Mouse (Mus musculus): ENCODE results near the gene Trappc10. TPM values are rescaled to one million over a fixed set of nuclear protein-coding genes. Genes with fewer than 3 reads are reported as not detected.

The Trappc10 gene
- polyA plus RNA-seq, 1 experiment from 2014 or later = 17.0 TPM

- Histone ChIP-seq H3K9me3 (no peaks in the 10 kb centered on the region), H3K4me2 (no peak overlapping the region), H3K27ac (no peak overlapping the region), H3K4me1 (replicated peaks) (peaks cover 9% of the 10 kb centered on the region), H3K4me3 (replicated peaks) (no peak overlapping the region), H3K27me3 (no peaks in the 10 kb centered on the region), H3K36me3 (peaks cover 47% of the 10 kb centered on the region), H3K9ac (replicated peaks) (no peak overlapping the region)
- no peak; the same call in 1 of the 2 replicates for ATAC-seq (ENCODE audit: insufficient number of reproducible peaks, insufficient read depth, low FRiP score, low TSS enrichment, low read depth)
- WGBS = 88% methylated on average over 16 of the region's 16 CpGs
Measured at GRCm38 (mm10) chr10:78160369-78161095, 83.9 kb downstream of the Trappc10 start.

- no peak overlapping the region for H3K9ac ChIP-seq (replicated peaks)
- H3K4me1 ChIP-seq (replicated peaks) = peaks cover 9% of the 10 kb centered on the region
- H3K4me2 ChIP-seq = peak overlapping the region; percentile 51
- peak; percentile 57 for ATAC-seq (ENCODE audit: insufficient number of reproducible peaks, insufficient read depth, low FRiP score, low TSS enrichment, low read depth)
- 0 out of 2 replicates have a peak overlapping the region, but pooled peaks have one; percentile 13 for H3K27ac ChIP-seq
- under 1% methylated on average over 7 of the region's 7 CpGs for WGBS
- peak overlapping the region; percentile 20 for H3K4me3 ChIP-seq (replicated peaks)
- peaks cover 41% of the 10 kb centered on the region for H3K36me3 ChIP-seq
- H3K9me3 ChIP-seq = no peaks in the 10 kb centered on the region
- no peaks in the 10 kb centered on the region for H3K27me3 ChIP-seq
Measured at GRCm38 (mm10) chr10:78159906-78160305, 84.5 kb downstream of the Trappc10 start.

GRCm38 (mm10) chr10:78159252-78159878, 85.1 kb downstream of the Trappc10 start:
- Histone ChIP-seq H3K4me3 (replicated peaks) (peak overlapping the region; percentile 20), H3K4me2 (peak overlapping the region; percentile 51), H3K4me1 (replicated peaks) (peaks cover 9% of the 10 kb centered on the region), H3K9me3 (no peaks in the 10 kb centered on the region), H3K9ac (replicated peaks) (no peak overlapping the region), H3K36me3 (peaks cover 35% of the 10 kb centered on the region), H3K27ac (peak overlapping the region; percentile 13; the same call in 1 of the 2 replicates), H3K27me3 (no peaks in the 10 kb centered on the region)
- WGBS = 13% methylated on average over 17 of the region's 17 CpGs
- no peak for ATAC-seq (ENCODE audit: insufficient number of reproducible peaks, insufficient read depth, low FRiP score, low TSS enrichment, low read depth)

GRCm38 (mm10) chr10:78158041-78158440, 86.4 kb downstream of the Trappc10 start:
- Histone ChIP-seq H3K4me2 (no peak overlapping the region), H3K27ac (no peak overlapping the region), H3K9ac (replicated peaks) (no peak overlapping the region), H3K27me3 (no peaks in the 10 kb centered on the region; the same call in 1 of the 2 replicates), H3K4me1 (replicated peaks) (peaks cover 9% of the 10 kb centered on the region), H3K9me3 (no peaks in the 10 kb centered on the region), H3K4me3 (replicated peaks) (no peak overlapping the region), H3K36me3 (peaks cover 26% of the 10 kb centered on the region)
- WGBS = 91% methylated on average over 15 of the region's 15 CpGs
- ATAC-seq (ENCODE audit: insufficient number of reproducible peaks, insufficient read depth, low FRiP score, low TSS enrichment, low read depth) = no peak

- H3K4me1 ChIP-seq (replicated peaks) = peaks cover 9% of the 10 kb centered on the region
- no peak for ATAC-seq (ENCODE audit: insufficient number of reproducible peaks, insufficient read depth, low FRiP score, low TSS enrichment, low read depth)
- no peak overlapping the region for H3K4me2 ChIP-seq
- no peak overlapping the region for H3K4me3 ChIP-seq (replicated peaks)
- H3K36me3 ChIP-seq = peaks cover 15% of the 10 kb centered on the region
- no peak overlapping the region for H3K27ac ChIP-seq
- H3K9ac ChIP-seq (replicated peaks) = no peak overlapping the region
- no peaks in the 10 kb centered on the region for H3K9me3 ChIP-seq
- H3K27me3 ChIP-seq = no peaks in the 10 kb centered on the region; the same call in 1 of the 2 replicates
- 79% methylated on average over 6 of the region's 6 CpGs for WGBS
Measured at GRCm38 (mm10) chr10:78156926-78157325, 87.5 kb downstream of the Trappc10 start.

GRCm38 (mm10) chr10:78148834-78149766, 95.3 kb downstream of the Trappc10 start:
- WGBS = 66% methylated on average over 10 of the region's 10 CpGs
- Histone ChIP-seq H3K4me1 (replicated peaks) (no peaks in the 10 kb centered on the region), H3K4me3 (replicated peaks) (no peak overlapping the region), H3K4me2 (no peak overlapping the region), H3K27ac (no peak overlapping the region), H3K9me3 (no peaks in the 10 kb centered on the region), H3K36me3 (no peaks in the 10 kb centered on the region), H3K27me3 (no peaks in the 10 kb centered on the region; the same call in 1 of the 2 replicates), H3K9ac (replicated peaks) (no peak overlapping the region)
- ATAC-seq (ENCODE audit: insufficient number of reproducible peaks, insufficient read depth, low FRiP score, low TSS enrichment, low read depth) = no peak

GRCm38 (mm10) chr10:78147908-78148441, 96.5 kb downstream of the Trappc10 start:
- H3K9me3 ChIP-seq = no peaks in the 10 kb centered on the region
- no peaks in the 10 kb centered on the region for H3K27me3 ChIP-seq
- no peak overlapping the region for H3K27ac ChIP-seq
- H3K9ac ChIP-seq (replicated peaks) = no peak overlapping the region
- 76% methylated on average over 4 of the region's 4 CpGs for WGBS
- H3K4me3 ChIP-seq (replicated peaks) = no peak overlapping the region
- H3K4me2 ChIP-seq = no peak overlapping the region
- no peaks in the 10 kb centered on the region for H3K36me3 ChIP-seq
- H3K4me1 ChIP-seq (replicated peaks) = no peaks in the 10 kb centered on the region
- no peak for ATAC-seq (ENCODE audit: insufficient number of reproducible peaks, insufficient read depth, low FRiP score, low TSS enrichment, low read depth)

- Histone ChIP-seq H3K4me2 (no peak overlapping the region), H3K9ac (replicated peaks) (no peak overlapping the region), H3K9me3 (no peaks in the 10 kb centered on the region), H3K27ac (no peak overlapping the region), H3K4me1 (replicated peaks) (0 out of 2 replicates have a peak, but pooled peaks cover 5% of the 10 kb centered on the region), H3K4me3 (replicated peaks) (no peak overlapping the region), H3K36me3 (no peaks in the 10 kb centered on the region), H3K27me3 (no peaks in the 10 kb centered on the region)
- WGBS = 39% methylated on average over 8 of the region's 8 CpGs
- ATAC-seq (ENCODE audit: insufficient number of reproducible peaks, insufficient read depth, low FRiP score, low TSS enrichment, low read depth) = no peak
Measured at GRCm38 (mm10) chr10:78143727-78144505, 100.5 kb downstream of the Trappc10 start.

- WGBS = 74% methylated on average over 3 of the region's 3 CpGs
- H3K9ac ChIP-seq (replicated peaks) = no peak overlapping the region
- no peaks in the 10 kb centered on the region for H3K9me3 ChIP-seq
- H3K4me2 ChIP-seq = no peak overlapping the region
- no peaks in the 10 kb centered on the region for H3K27me3 ChIP-seq
- no peak for ATAC-seq (ENCODE audit: insufficient number of reproducible peaks, insufficient read depth, low FRiP score, low TSS enrichment, low read depth)
- no peak overlapping the region for H3K27ac ChIP-seq
- 0 out of 2 replicates have a peak, but pooled peaks cover 8% of the 10 kb centered on the region for H3K4me1 ChIP-seq (replicated peaks)
- no peak overlapping the region for H3K4me3 ChIP-seq (replicated peaks)
- H3K36me3 ChIP-seq = no peaks in the 10 kb centered on the region
Measured at GRCm38 (mm10) chr10:78140843-78141242, 103.6 kb downstream of the Trappc10 start.

GRCm38 (mm10) chr10:78140251-78140600, 104.2 kb downstream of the Trappc10 start:
- H3K4me3 ChIP-seq (replicated peaks) = no peak overlapping the region
- H3K27ac ChIP-seq = no peak overlapping the region
- H3K9me3 ChIP-seq = no peaks in the 10 kb centered on the region
- no peak overlapping the region for H3K9ac ChIP-seq (replicated peaks)
- 95% methylated on average over 1 of the region's 1 CpGs for WGBS
- H3K36me3 ChIP-seq = no peaks in the 10 kb centered on the region
- no peak overlapping the region for H3K4me2 ChIP-seq
- H3K4me1 ChIP-seq (replicated peaks) = peaks cover 12% of the 10 kb centered on the region
- H3K27me3 ChIP-seq = no peaks in the 10 kb centered on the region
- ATAC-seq (ENCODE audit: insufficient number of reproducible peaks, insufficient read depth, low FRiP score, low TSS enrichment, low read depth) = no peak

Measured in limb, embryonic 12.5 days (tissue).